Comparison of ENCODE assay signal across 8 mouse cellular contexts in genomic region chr8:116504477-116505120, GRCm38 (mm10). TPM values are rescaled to one million over a fixed set of nuclear protein-coding genes. Genes with fewer than 3 reads are reported as not detected.
DNase-seq lines count a peak whose midpoint lies in the region; ATAC-seq and TF ChIP-seq lines count a peak whose summit lies in the region.

Dynlrb2 (plus strand) TSS chr8:116504974.

- H3K4me3 ChIP-seq in hindbrain, embryonic 13.5 days, result peak within 1 kb of the TSS; percentile 48
- peak within 1 kb of the TSS; percentile 42 for H3K4me3 ChIP-seq in lung, embryonic 16.5 days (ENCODE audit: low read length)
- peak within 1 kb of the TSS; percentile 41 for H3K4me3 ChIP-seq in olfactory bulb, adult 2 months (ENCODE audit: insufficient read depth, low read depth, low read length)

- H3K4me2 ChIP-seq in hindbrain, embryonic 13.5 days, result peak within 1 kb of the TSS; percentile 78
- H3K4me2 ChIP-seq in lung, embryonic 16.5 days (ENCODE audit: low read depth, low read length), result peak within 1 kb of the TSS; percentile 78

- peak within 1 kb of the TSS; percentile 67 for H3K27ac ChIP-seq in hindbrain, embryonic 13.5 days
- H3K27ac ChIP-seq in lung, embryonic 16.5 days (ENCODE audit: low read length), result no peak within 1 kb of the TSS
- no peak within 1 kb of the TSS for H3K27ac ChIP-seq in olfactory bulb, adult 2 months (ENCODE audit: insufficient read depth, low read depth, low read length)

- peak within 1 kb of the TSS; percentile 71 for H3K9ac ChIP-seq in hindbrain, embryonic 13.5 days
- H3K9ac ChIP-seq in lung, embryonic 16.5 days (ENCODE audit: low read length), result peak within 1 kb of the TSS; percentile 42

- TF ChIP-seq POLR2A in olfactory bulb, adult 2 months (IDR thresholded peaks at IDR 0.05; ENCODE audit: insufficient read depth, low read depth, low read length), result no peak

- no peak for TF ChIP-seq CTCF in olfactory bulb, adult 2 months (IDR thresholded peaks at IDR 0.05; ENCODE audit: insufficient read depth, low read depth, low read length)

- H3K27me3 ChIP-seq in hindbrain, embryonic 13.5 days, result no peaks in the 10 kb centered on the region
- H3K27me3 ChIP-seq in lung, embryonic 16.5 days (ENCODE audit: control insufficient read depth, insufficient read depth, low read depth, low read length), result no peaks in the 10 kb centered on the region

- WGBS in hindbrain, embryonic 13.5 days, result 8% methylated on average over 19 of the region's 19 CpGs
- WGBS in lung, embryonic 16.5 days, result 6% methylated on average over 19 of the region's 19 CpGs
- 5% methylated on average over 19 of the region's 19 CpGs for WGBS in olfactory bulb, adult 2 months

- ATAC-seq in hindbrain, embryonic 13.5 days (ENCODE audit: low FRiP score), result peak; percentile 92
- ATAC-seq in lung, embryonic 16.5 days (ENCODE audit: low read depth), result peak; percentile 82

- no peaks in the 10 kb centered on the region for H3K9me3 ChIP-seq in hindbrain, embryonic 13.5 days
- no peaks in the 10 kb centered on the region for H3K9me3 ChIP-seq in lung, embryonic 16.5 days (ENCODE audit: control insufficient read depth, low read length)

- H3K36me3 ChIP-seq in hindbrain, embryonic 13.5 days, result no peaks in the 10 kb centered on the region
- H3K36me3 ChIP-seq in lung, embryonic 16.5 days (ENCODE audit: control insufficient read depth, insufficient read depth, low read length), result no peaks in the 10 kb centered on the region

- H3K4me1 ChIP-seq in hindbrain, embryonic 13.5 days (replicated peaks), result peaks cover 9% of the 10 kb centered on the region
- peaks cover 6% of the 10 kb centered on the region; the same call in 1 of the 2 replicates for H3K4me1 ChIP-seq in lung, embryonic 16.5 days (replicated peaks; ENCODE audit: control insufficient read depth, insufficient read depth, low read length)
- H3K4me1 ChIP-seq in olfactory bulb, adult 2 months (ENCODE audit: control insufficient read depth, insufficient read depth, low read length), result no peaks in the 10 kb centered on the region

- peak; percentile 34 for DNase-seq in NIH3T3 (ENCODE audit: low read depth)
- DNase-seq in cerebellum, postnatal 10 days, result peak; percentile 95 to 96
- DNase-seq in frontal cortex, postnatal 25 days (ENCODE audit: low spot score in 2 of 2), result peak; percentile 68 to 86
- peak; percentile 86 to 90 for DNase-seq in layer of hippocampus, postnatal 10 days (ENCODE audit: low spot score in 2 of 2)
- peak; percentile 87 for DNase-seq in testis, postnatal 14 days (ENCODE audit: low spot score)

RNA-seq across cellular contexts. Expression of gene Dynlrb2, which starts in this region (rescaled TPM):
- 12.7 and 27.0 TPM in 2 replicates for polyA plus RNA-seq in hindbrain, embryonic 13.5 days (2015; fragmentation: Nextera tagmentation; extraction: Ambion mirVana)
- 1 to 10 TPM; 4.5 TPM for total RNA-seq in layer of hippocampus, postnatal 10 days (2021)
- polyA plus RNA-seq in lung, embryonic 16.5 days (2015; fragmentation: Nextera tagmentation; extraction: Ambion mirVana), result 78.6 and 91.4 TPM in 2 replicates
- not detected in 2 replicates for polyA plus RNA-seq in olfactory bulb, adult 2 months (2012; ENCODE audit: insufficient read depth, insufficient read length, low replicate concordance, missing spikeins)

Comparison
In these comparisons a context has a peak if more than half of its experiments do, and no peak if none do; other contexts are left out.
1. RNA of gene Dynlrb2 (polyA plus RNA-seq): 78.6 to 91.4 TPM in lung, embryonic 16.5 days and 12.7 to 27.0 TPM in hindbrain, embryonic 13.5 days; not detected in olfactory bulb, adult 2 months; every median in the first group is over 10 times any median in the second.
2. DNase-seq: peak in every context shown above with its lines; median percentile 96 in cerebellum, postnatal 10 days; 88 in layer of hippocampus, postnatal 10 days; 87 in testis, postnatal 14 days; 77 in frontal cortex, postnatal 25 days; 34 in NIH3T3.
3. Peak in every context shown above with its lines, with median percentiles within 50 percentile points of each other: H3K4me3 ChIP-seq.